Mouse (Mus musculus) heart, postnatal 0 days (tissue): ENCODE results near the gene Adgrb2. TPM values are rescaled to one million over a fixed set of nuclear protein-coding genes. Genes with fewer than 3 reads are reported as not detected.

Source experiments
- ATAC-seq: fragments of 200-750 bp; cut with Nextera tagmentation; 2 replicates; pipeline ENCODE4 v1.8.0; 2017; ENCODE audit warnings: low read depth, moderate number of reproducible peaks, moderate library complexity; ENCODE audit not compliant: insufficient read depth
- DNase-seq: peaks from one replicate; pipeline ENCODE4 v3.0.0-alpha.2; 2016; ENCODE audit warnings: low spot score
- H3K27ac ChIP-seq: fragments of 300-500 bp; sonication (generic); 2 replicates; pipeline ENCODE4 v1.5.1; 2014; ENCODE audit warnings: low read depth, mild to moderate bottlenecking
- H3K27me3 ChIP-seq: fragments of 300-500 bp; sonication (generic); 2 replicates; pipeline ENCODE4 v1.6.1; 2014; ENCODE audit warnings: low read length, mixed read lengths; ENCODE audit not compliant: control insufficient read depth, insufficient read depth
- H3K36me3 ChIP-seq: fragments of 300-500 bp; sonication (generic); replicated peaks from 2 replicates; pipeline ENCODE4 v1.6.1; 2014; ENCODE audit warnings: low read length, mixed read lengths; ENCODE audit not compliant: control insufficient read depth, insufficient read depth
- H3K4me1 ChIP-seq: fragments of 300-500 bp; sonication (generic); 2 replicates; pipeline ENCODE4 v1.6.1; 2014; ENCODE audit warnings: antibody characterized with exemption; ENCODE audit not compliant: control insufficient read depth, insufficient read depth
- H3K4me2 ChIP-seq: fragments of 300-500 bp; sonication (generic); 2 replicates; pipeline ENCODE4 v1.6.1; 2014; ENCODE audit warnings: low read depth, mild to moderate bottlenecking, low read length, moderate library complexity
- H3K4me3 ChIP-seq: fragments of 300-500 bp; sonication (generic); 2 replicates; pipeline ENCODE4 v1.5.1; 2014; ENCODE audit warnings: low read depth, low read length
- H3K9ac ChIP-seq: fragments of 300-500 bp; sonication (generic); replicated peaks from 2 replicates; pipeline ENCODE4 v1.6.1; 2014; ENCODE audit warnings: low read depth, low read length, mixed read lengths
- H3K9me3 ChIP-seq: fragments of 300-500 bp; sonication (generic); replicated peaks from 2 replicates; pipeline ENCODE4 v1.6.1; 2016; ENCODE audit warnings: low read length; ENCODE audit not compliant: control insufficient read depth
- CTCF ChIP-seq: IDR thresholded peaks from 2 replicates; pipeline ENCODE4 v1.5.1; 2016; ENCODE audit warnings: antibody characterized with exemption, control low read depth, low read depth
- EP300 ChIP-seq: IDR thresholded peaks from 2 replicates; pipeline ENCODE4 v1.6.1; 2016; ENCODE audit warnings: antibody characterized with exemption, low read depth
- WGBS: fragments of 180-500 bp; shearing (Covaris S2); extraction: QIAGEN DNeasy Blood & Tissue Kit; methylation state at CpG from one replicate; pipeline ENCODE4 v1.1.7; 2014; 5-methylcytosine and 5-hydroxymethylcytosine counted together
- polyA plus RNA-seq: library from polyadenylated mRNA; unstranded; fragments of >200 nt; fragmentation: Nextera tagmentation; extraction: Ambion mirVana; gene quantifications from 2 replicates; pipeline ENCODE4 v1.2.1, GENCODE M21; 2015
- total RNA-seq: library from RNA; depleted of rRNA; stranded (reverse); fragments of >200 nt; gene quantifications from 2 replicates; pipeline ENCODE4 v1.2.3, GENCODE M21; 2014; ENCODE audit warnings: low replicate concordance

Adgrb2 gene
- total and polyA plus RNA-seq, 2 experiments from 2014 or later: 0.59 to 10.6 TPM

DNA sequence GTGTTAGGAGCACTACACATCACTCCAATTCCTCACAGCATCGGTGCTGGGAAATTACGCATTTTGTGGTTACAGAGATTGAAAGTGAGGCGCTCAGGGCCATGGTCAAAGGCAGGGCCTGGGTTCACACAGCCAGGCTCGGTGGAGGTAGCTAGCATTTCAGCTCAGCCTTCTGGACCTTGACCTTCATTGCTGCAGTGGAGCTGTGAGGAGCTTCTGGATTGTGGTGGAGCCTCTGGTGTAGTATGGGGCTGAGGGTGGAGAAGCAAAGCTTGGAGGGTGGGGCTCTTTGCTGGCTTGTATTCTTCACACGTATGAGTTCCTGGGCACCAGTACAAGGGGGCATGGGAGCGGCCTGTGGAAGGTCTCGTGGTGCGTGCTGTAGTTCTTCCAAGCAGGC is 38.3 kb downstream of the Adgrb2 start:
- H3K36me3 ChIP-seq: no peaks in the 10 kb centered on the region
- ATAC-seq (no peak), DNase-seq (no peak)
- WGBS: 80% methylated on average over 8 of the region's 8 CpGs
- no peak overlapping the region for H3K4me3 ChIP-seq
- no peak overlapping the region for H3K27ac ChIP-seq
- no peaks in the 10 kb centered on the region for H3K4me1 ChIP-seq
- peaks cover 5% of the 10 kb centered on the region; the same call in 1 of the 2 replicates for H3K27me3 ChIP-seq
- no peak overlapping the region for H3K9ac ChIP-seq
- H3K9me3 ChIP-seq: no peaks in the 10 kb centered on the region
- TF ChIP-seq CTCF: no peak
- no peak for TF ChIP-seq EP300
- H3K4me2 ChIP-seq: no peak overlapping the region

DNA sequence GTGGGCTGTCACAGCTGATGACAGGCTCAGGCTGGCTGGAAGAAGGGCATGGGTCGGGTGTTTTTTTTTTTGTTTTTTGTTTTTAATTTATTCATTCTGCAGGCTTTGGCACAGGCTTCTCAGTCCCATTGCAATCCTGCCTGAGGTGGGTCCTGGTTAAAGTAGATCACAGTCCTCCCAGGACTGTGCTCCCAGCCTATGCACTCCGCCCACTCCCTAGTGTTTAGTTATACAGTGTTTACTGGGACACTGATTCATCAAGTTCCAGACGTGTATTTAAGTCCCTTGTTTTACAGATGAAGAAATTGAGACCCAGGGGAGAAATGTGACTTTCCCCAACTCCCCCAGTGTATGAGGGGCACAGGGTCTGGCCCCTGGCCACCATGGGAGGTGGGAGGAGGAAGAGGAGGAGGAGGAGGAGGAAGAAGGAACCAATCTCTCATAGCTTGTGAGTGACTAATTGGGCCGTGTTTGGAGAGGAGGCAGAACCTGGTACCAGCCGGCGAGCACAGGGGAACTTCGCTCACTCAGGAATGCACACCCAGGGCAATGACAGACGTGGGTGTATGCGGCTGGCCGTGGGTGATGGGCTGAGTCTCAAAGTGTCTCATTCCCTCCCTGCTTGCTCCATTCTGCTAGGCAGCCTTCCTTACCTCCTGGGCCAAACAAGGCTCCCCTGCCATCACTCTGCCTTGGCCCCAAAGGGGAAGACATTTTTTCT is 39.0 kb downstream of the Adgrb2 start:
- no peak overlapping the region for H3K9ac ChIP-seq
- ATAC-seq (no peak), DNase-seq (no peak)
- no peaks in the 10 kb centered on the region for H3K36me3 ChIP-seq
- 60% methylated on average over 10 of the region's 10 CpGs for WGBS
- TF ChIP-seq EP300: no peak
- no peak for TF ChIP-seq CTCF
- H3K9me3 ChIP-seq: no peaks in the 10 kb centered on the region
- peaks cover 5% of the 10 kb centered on the region; the same call in 1 of the 2 replicates for H3K27me3 ChIP-seq
- H3K4me2 ChIP-seq: no peak overlapping the region
- H3K27ac ChIP-seq: no peak overlapping the region
- no peaks in the 10 kb centered on the region for H3K4me1 ChIP-seq
- no peak overlapping the region for H3K4me3 ChIP-seq

GRCm38 (mm10) chr4:130025544-130025943 is 40.9 kb downstream of the Adgrb2 start:
- Histone ChIP-seq H3K9ac (no peak overlapping the region), H3K4me3 (no peak overlapping the region), H3K27me3 (peaks cover 5% of the 10 kb centered on the region; the same call in 1 of the 2 replicates), H3K27ac (no peak overlapping the region), H3K4me2 (no peak overlapping the region), H3K9me3 (no peaks in the 10 kb centered on the region), H3K36me3 (no peaks in the 10 kb centered on the region), H3K4me1 (no peaks in the 10 kb centered on the region)
- DNase-seq (no peak), ATAC-seq (no peak)
- TF ChIP-seq EP300: no peak
- TF ChIP-seq CTCF: no peak
- 39% methylated on average over 8 of the region's 8 CpGs for WGBS

DNA sequence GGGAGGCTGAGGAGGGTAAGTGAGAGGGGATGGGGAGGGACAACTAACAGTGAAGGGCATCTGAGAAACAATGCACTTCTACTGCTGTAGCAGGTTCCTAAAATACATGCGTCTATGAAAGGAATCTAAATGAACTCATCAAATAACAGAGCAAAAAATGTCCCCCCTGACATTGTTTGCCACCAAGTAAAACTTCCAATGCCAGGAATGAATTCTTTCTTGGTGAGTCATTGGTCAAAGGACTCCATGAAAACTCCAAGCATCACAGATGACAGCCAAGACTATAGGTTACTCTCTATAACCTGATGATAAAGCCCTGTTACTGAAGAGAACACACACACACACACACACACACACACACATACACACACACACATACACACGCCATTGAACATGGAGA is 46.5 kb downstream of the Adgrb2 start:
- no peak overlapping the region for H3K4me2 ChIP-seq
- no peak for TF ChIP-seq EP300
- no peaks in the 10 kb centered on the region for H3K27me3 ChIP-seq
- no peaks in the 10 kb centered on the region for H3K9me3 ChIP-seq
- H3K4me3 ChIP-seq: no peak overlapping the region
- H3K4me1 ChIP-seq: no peaks in the 10 kb centered on the region
- H3K36me3 ChIP-seq: no peaks in the 10 kb centered on the region
- 55% methylated on average over 2 of the region's 2 CpGs for WGBS
- no peak for ATAC-seq
- no peak overlapping the region for H3K27ac ChIP-seq
- DNase-seq: no peak
- H3K9ac ChIP-seq: no peak overlapping the region

GRCm38 (mm10) chr4:130033496-130033895 is 48.8 kb downstream of the Adgrb2 start:
- no peak for TF ChIP-seq CTCF
- no peak for TF ChIP-seq EP300
- H3K4me3 ChIP-seq: no peak overlapping the region
- WGBS: 73% methylated on average over 7 of the region's 7 CpGs
- H3K4me2 ChIP-seq: no peak overlapping the region
- ATAC-seq (no peak), DNase-seq (no peak)
- H3K9me3 ChIP-seq: no peaks in the 10 kb centered on the region
- no peak overlapping the region for H3K27ac ChIP-seq
- H3K9ac ChIP-seq: no peak overlapping the region
- no peaks in the 10 kb centered on the region for H3K27me3 ChIP-seq
- H3K4me1 ChIP-seq: 0 out of 2 replicates have a peak, but pooled peaks cover 9% of the 10 kb centered on the region
- H3K36me3 ChIP-seq: no peaks in the 10 kb centered on the region

GRCm38 (mm10) chr4:130036112-130036511 is 51.4 kb downstream of the Adgrb2 start:
- Histone ChIP-seq H3K27me3 (no peaks in the 10 kb centered on the region), H3K4me1 (0 out of 2 replicates have a peak, but pooled peaks cover 9% of the 10 kb centered on the region), H3K4me3 (no peak overlapping the region), H3K27ac (no peak overlapping the region), H3K36me3 (no peaks in the 10 kb centered on the region), H3K4me2 (peak overlapping the region; percentile 34), H3K9ac (no peak overlapping the region), H3K9me3 (no peaks in the 10 kb centered on the region)
- ATAC-seq (peak; percentile 40; the same call in 1 of the 2 replicates), DNase-seq (peak; percentile 52)
- 3% methylated on average over 8 of the region's 8 CpGs for WGBS
- TF ChIP-seq CTCF (peak; percentile 71), EP300 (no peak)
